Mouse (Mus musculus) heart, adult 2 months (tissue): ENCODE measurements around the gene Hist1h3b.

Source experiments
- CTCF ChIP-seq: fragments of 200-600 bp; IDR thresholded peaks from 2 replicates; pipeline ENCODE4 v1.8.1; 2022; ENCODE audit warnings: antibody characterized with exemption, mild to moderate bottlenecking, moderate library complexity
- EP300 ChIP-seq: fragments of 200-500 bp; IDR thresholded peaks from 2 replicates; pipeline ENCODE4 v1.6.1; 2011; ENCODE audit warnings: low read depth, low read length, control low read depth; ENCODE audit not compliant: insufficient read depth
- POLR2A ChIP-seq: fragments of 200-500 bp; IDR thresholded peaks from 2 replicates; pipeline ENCODE4 v1.6.1; 2011; ENCODE audit warnings: mild to moderate bottlenecking, low read depth, low read length, control low read depth; ENCODE audit not compliant: insufficient read depth

DNA sequence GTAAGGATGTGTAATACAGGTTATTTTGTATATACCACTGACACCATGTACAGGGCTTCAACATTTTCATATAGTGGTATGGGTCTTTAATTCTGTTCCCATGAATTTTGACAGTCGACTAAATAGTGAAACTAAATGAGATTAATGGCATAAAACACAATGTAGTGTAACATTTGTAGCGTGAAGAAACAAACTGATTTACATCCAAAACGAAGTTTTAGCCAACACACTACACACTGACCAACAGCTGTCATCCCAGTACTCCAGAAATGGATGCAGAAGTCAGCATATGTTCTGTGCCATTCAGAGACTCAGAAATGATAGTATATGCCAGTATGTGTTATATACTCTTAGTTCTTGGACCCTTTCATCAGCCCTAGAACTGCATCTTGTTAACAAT is 5.9 kb downstream of the Hist1h3b start:
- no peak for TF ChIP-seq CTCF
- no peak for TF ChIP-seq POLR2A
- no peak for TF ChIP-seq EP300
